Mouse (Mus musculus): ENCODE measurements around the gene Tmem184b.

- no peak for TF ChIP-seq GATA1 (IDR thresholded peaks at IDR 0.05; ENCODE audit: borderline replicate concordance, low read length)
- TF ChIP-seq CTCF (IDR thresholded peaks at IDR 0.05; ENCODE audit: low read depth, low read length), result no peak
- no peak for TF ChIP-seq TAL1 (conservative IDR thresholded peaks at IDR 0.05; ENCODE audit: low read depth, low read length)
- TF ChIP-seq GATA2 (IDR thresholded peaks at IDR 0.05; ENCODE audit: borderline replicate concordance, low read depth, low read length), result no peak
- TF ChIP-seq POLR2AphosphoS5 (IDR thresholded peaks at IDR 0.05; ENCODE audit: insufficient replicate concordance, low read depth, low read length), result no peak
Observed at GRCm38 (mm10) chr15:79326971-79327961, 76.1 kb downstream of the Tmem184b start.

Measured in G1E (cell line).